Mouse (Mus musculus) forebrain, embryonic 12.5 days (tissue): ENCODE results near the gene Hgfac. TPM values are rescaled to one million over a fixed set of nuclear protein-coding genes. Genes with fewer than 3 reads are reported as not detected.

Source experiments
- ATAC-seq: fragments of 200-750 bp; cut with Nextera tagmentation; 2 replicates; pipeline ENCODE4 v1.8.0; 2017; ENCODE audit warnings: moderate TSS enrichment; ENCODE audit not compliant: low FRiP score
- H3K27ac ChIP-seq: fragments of 300-500 bp; sonication (generic); 2 replicates; pipeline ENCODE4 v1.5.1; 2016; ENCODE audit warnings: mild to moderate bottlenecking
- H3K27me3 ChIP-seq: fragments of 300-500 bp; sonication (generic); 2 replicates; pipeline ENCODE4 v1.6.1; 2016; ENCODE audit warnings: mild to moderate bottlenecking
- H3K36me3 ChIP-seq: fragments of 300-500 bp; sonication (generic); replicated peaks from 2 replicates; pipeline ENCODE4 v1.6.1; 2016; ENCODE audit warnings: mild to moderate bottlenecking
- H3K4me1 ChIP-seq: fragments of 300-500 bp; sonication (generic); 2 replicates; pipeline ENCODE4 v1.6.1; 2016
- H3K4me2 ChIP-seq: fragments of 300-500 bp; sonication (generic); 2 replicates; pipeline ENCODE4 v1.6.1; 2016; ENCODE audit warnings: mild to moderate bottlenecking, moderate library complexity
- H3K4me3 ChIP-seq: fragments of 300-500 bp; sonication (generic); replicated peaks from 2 replicates; pipeline ENCODE4 v1.5.1; 2016; ENCODE audit warnings: mild to moderate bottlenecking
- H3K9ac ChIP-seq: fragments of 300-500 bp; sonication (generic); 2 replicates; pipeline ENCODE4 v1.6.1; 2016; ENCODE audit warnings: mild to moderate bottlenecking
- H3K9me3 ChIP-seq: fragments of 300-500 bp; sonication (generic); 2 replicates; pipeline ENCODE4 v1.6.1; 2016
- WGBS: fragments of 180-500 bp; shearing (Covaris S2); methylation state at CpG from one replicate; pipeline ENCODE4 v1.1.7; 2016; 5-methylcytosine and 5-hydroxymethylcytosine counted together
- polyA plus RNA-seq: library from polyadenylated mRNA; unstranded; fragments of >200 nt; fragmentation: Nextera tagmentation; extraction: Ambion mirVana; gene quantifications from 2 replicates; pipeline ENCODE4 v1.2.1, GENCODE M21; 2016

Gene Hgfac
- polyA plus RNA-seq, 1 experiment from 2014 or later = 0.57 TPM

DNA sequence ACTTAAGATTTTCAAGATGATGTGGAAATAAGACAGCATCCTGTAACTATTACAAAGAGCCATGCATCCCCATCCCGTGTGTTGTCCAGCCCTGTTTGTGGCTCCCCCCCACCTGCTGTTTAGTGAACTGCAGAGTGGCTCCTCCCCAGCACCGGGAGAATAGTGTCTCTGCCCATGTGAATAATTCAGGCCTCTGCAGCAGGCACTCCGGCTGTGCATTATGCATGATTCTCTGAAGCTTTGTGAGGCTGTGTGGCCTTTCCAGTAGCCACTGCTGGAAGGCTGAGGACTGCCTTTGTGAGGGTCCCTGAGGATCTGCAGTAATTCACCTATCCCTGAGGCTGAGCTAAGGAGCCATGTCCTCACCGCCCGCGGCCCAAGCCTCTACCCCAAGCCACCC lies 27.3 kb upstream of the Hgfac start:
- Histone ChIP-seq H3K9ac (no peak overlapping the region), H3K4me2 (no peak overlapping the region), H3K27ac (peak overlapping the region; percentile 79), H3K36me3 (peaks cover 21% of the 10 kb centered on the region), H3K27me3 (no peaks in the 10 kb centered on the region), H3K4me1 (peaks cover 12% of the 10 kb centered on the region), H3K9me3 (no peaks in the 10 kb centered on the region), H3K4me3 (no peak overlapping the region)
- WGBS = 46% methylated on average over 6 of the region's 6 CpGs
- ATAC-seq = peak; percentile 60; the same call in 1 of the 2 replicates

DNA sequence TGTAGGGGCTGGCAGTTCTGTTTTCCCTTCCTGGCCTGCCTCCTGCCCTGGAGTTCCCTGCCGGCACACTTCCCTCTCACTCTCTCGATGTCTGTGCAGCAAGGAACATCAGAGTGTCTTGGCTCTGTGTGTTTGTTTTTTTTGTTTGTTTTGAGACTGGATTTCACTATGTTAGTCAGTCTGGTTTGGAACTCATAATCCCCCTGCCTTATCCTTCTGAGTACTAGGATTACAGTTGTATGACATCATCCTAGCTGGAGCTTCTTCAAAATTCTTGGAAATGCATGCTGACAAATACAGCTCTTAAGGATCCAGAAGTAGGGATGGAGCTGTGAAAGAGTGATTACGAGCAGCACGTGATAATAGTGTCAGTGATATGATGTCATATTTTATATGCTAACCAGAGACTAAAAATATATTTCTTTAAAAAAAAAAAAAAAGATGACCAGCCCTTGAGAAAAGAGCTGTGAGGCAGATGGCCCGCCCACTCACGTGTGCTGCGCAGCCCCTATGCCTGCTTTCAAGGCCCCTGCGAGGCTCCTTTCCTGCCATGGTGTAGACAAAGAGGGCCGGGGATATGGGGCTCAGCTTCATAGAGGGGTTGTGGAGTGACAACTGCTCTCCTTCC lies 21.5 kb upstream of the Hgfac start:
- WGBS = 87% methylated on average over 9 of the region's 9 CpGs
- no peak for ATAC-seq
- Histone ChIP-seq H3K27me3 (no peaks in the 10 kb centered on the region), H3K4me1 (0 out of 2 replicates have a peak, but pooled peaks cover 2% of the 10 kb centered on the region), H3K36me3 (peaks cover 64% of the 10 kb centered on the region), H3K27ac (no peak overlapping the region), H3K4me3 (no peak overlapping the region), H3K9me3 (no peaks in the 10 kb centered on the region), H3K9ac (no peak overlapping the region), H3K4me2 (no peak overlapping the region)

DNA sequence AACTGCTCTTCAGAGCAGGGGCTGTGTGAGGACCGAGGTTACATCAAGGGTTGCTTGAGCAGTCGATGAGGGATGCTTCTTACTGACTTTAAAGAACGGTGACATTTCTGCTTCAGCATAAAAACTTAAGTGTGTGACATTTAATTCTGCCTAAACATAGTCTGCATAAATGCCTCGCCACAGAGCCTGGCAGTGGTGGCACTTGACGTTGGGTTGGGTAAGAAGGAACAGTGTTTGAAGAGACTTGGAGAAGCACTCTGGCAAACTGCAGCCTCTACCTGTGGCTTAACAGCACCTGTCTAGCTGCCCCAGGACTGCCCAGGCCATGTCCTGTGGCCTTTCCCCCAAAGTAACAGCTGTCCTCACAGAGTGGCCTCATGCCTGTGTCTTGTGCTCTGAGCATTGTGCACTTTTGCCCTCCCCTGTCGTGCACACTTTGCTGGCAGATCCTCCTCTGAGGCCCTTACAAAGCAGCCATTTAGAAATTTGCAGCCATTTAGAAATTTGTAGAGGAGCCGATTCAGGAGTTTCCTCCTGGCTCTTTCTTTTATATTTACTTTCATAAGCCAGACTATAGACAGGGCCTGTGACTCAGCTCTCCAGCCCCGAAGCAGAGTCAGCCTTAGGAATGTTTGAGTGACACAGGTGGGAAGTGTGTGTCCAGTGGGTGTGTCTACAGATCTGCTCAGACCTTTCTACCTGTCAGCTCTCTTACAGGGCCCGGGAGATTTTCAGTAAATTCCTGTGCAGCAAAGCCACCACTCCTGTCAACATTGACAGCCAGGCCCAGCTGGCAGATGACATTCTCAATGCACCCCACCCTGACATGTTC lies 20.7 kb upstream of the Hgfac start:
- WGBS = 86% methylated on average over 9 of the region's 9 CpGs
- Histone ChIP-seq H3K27ac (no peak overlapping the region), H3K4me2 (no peak overlapping the region), H3K9ac (no peak overlapping the region), H3K4me3 (no peak overlapping the region), H3K36me3 (peaks cover 67% of the 10 kb centered on the region), H3K4me1 (0 out of 2 replicates have a peak, but pooled peaks cover 2% of the 10 kb centered on the region), H3K27me3 (no peaks in the 10 kb centered on the region), H3K9me3 (no peaks in the 10 kb centered on the region)
- no peak for ATAC-seq

DNA sequence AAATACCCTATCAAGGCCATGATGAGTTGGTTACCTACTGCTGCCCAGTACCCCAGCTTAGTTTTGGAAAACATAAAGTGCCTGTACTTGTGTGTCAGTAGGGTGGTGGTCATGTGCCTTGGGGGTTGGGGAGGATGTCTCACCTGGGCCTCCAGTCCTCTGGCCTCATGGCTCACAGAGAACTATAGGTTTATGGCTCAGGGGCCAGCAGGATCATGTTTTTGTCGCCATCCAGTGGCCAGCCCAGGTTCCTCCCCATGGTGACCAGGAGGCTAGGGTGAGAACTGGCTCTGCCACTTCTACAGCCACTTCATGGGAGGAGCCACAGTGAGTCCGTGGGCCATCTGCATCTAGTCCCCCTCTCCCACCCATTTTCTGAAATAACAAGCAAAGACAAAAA lies 16.3 kb upstream of the Hgfac start:
- Histone ChIP-seq H3K27ac (0 out of 2 replicates have a peak overlapping the region, but pooled peaks have one; percentile 5), H3K4me3 (no peak overlapping the region), H3K27me3 (no peaks in the 10 kb centered on the region), H3K4me2 (no peak overlapping the region), H3K9me3 (no peaks in the 10 kb centered on the region), H3K4me1 (0 out of 2 replicates have a peak, but pooled peaks cover 2% of the 10 kb centered on the region), H3K36me3 (peaks cover 95% of the 10 kb centered on the region), H3K9ac (no peak overlapping the region)
- ATAC-seq = 0 out of 2 replicates have a peak, but pooled peaks have one; percentile 44
- WGBS = 32% methylated on average over 2 of the region's 2 CpGs

DNA sequence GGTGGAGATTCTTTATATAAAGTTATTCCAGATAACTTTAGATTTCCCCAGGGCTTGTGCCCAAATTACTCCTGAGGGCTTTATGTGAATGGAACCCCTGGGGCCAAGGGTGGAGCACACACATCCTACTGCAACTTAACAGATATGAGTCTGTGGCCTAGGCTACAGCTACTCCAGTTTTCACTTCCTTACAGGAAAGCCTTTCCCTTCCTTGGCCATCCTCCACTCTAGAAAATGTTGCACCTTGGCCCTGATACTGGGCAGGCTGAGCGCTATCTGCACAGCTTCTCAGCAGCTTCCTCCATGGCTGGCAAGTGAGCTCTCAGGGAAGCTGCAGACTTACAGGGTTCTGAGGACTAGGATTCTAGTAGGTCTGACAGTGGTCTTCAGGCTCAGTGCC lies 12.0 kb upstream of the Hgfac start:
- Histone ChIP-seq H3K4me3 (no peak overlapping the region), H3K9ac (no peak overlapping the region), H3K27me3 (no peaks in the 10 kb centered on the region), H3K36me3 (peaks cover 92% of the 10 kb centered on the region), H3K27ac (no peak overlapping the region), H3K4me1 (0 out of 2 replicates have a peak, but pooled peaks cover under 1% of the 10 kb centered on the region), H3K4me2 (no peak overlapping the region), H3K9me3 (no peaks in the 10 kb centered on the region)
- 92% methylated on average over 1 of the region's 1 CpGs for WGBS
- no peak for ATAC-seq

DNA sequence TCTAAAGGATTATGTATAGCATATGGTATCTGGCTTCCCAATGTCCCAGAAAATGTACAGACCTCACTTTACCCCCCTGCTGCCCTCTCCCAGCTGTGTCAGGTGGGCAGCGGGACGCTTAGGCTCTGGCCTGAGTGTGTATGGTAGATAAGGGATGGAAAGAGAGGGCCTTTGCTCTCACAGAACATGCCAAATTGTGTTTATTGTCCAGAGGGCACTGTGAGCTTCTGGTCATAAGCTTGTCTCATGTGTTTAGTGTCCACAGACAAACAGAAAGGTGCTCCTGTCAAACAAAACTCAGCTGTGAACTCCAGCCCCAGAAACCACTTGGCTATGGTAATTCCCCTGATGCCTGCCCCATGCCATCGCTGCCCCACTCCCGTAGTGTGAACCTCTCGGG lies 11.6 kb upstream of the Hgfac start:
- Histone ChIP-seq H3K9me3 (no peaks in the 10 kb centered on the region), H3K4me3 (no peak overlapping the region), H3K4me1 (no peaks in the 10 kb centered on the region), H3K27me3 (no peaks in the 10 kb centered on the region), H3K36me3 (peaks cover 93% of the 10 kb centered on the region), H3K4me2 (no peak overlapping the region), H3K27ac (no peak overlapping the region), H3K9ac (no peak overlapping the region)
- no peak for ATAC-seq
- WGBS = 91% methylated on average over 5 of the region's 5 CpGs

DNA sequence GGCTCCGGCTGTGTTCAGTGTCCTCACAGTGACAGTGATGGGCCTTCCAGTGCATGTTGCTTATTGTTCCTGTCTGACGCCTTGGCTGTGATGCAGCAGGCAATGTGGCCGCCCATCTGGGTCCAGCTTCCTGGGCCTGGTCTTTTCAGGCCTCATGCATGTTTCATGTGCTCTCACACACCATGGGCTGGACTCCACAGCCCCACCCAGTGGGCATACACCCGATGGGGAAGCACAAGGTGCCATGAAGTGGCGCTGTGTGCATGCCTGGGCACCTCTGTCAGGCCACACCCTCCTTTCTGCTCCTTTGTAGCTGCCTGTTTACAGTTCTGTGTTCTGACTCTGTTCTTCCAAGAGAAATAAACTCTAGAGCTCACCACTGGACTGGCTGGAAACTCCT lies 8.2 kb upstream of the Hgfac start:
- H3K27me3 ChIP-seq = no peaks in the 10 kb centered on the region
- H3K9ac ChIP-seq = no peak overlapping the region
- WGBS = 69% methylated on average over 5 of the region's 5 CpGs
- H3K4me3 ChIP-seq = no peak overlapping the region
- H3K9me3 ChIP-seq = no peaks in the 10 kb centered on the region
- no peak for ATAC-seq
- H3K27ac ChIP-seq = no peak overlapping the region
- peaks cover 70% of the 10 kb centered on the region for H3K36me3 ChIP-seq
- no peak overlapping the region for H3K4me2 ChIP-seq
- H3K4me1 ChIP-seq = no peaks in the 10 kb centered on the region

DNA sequence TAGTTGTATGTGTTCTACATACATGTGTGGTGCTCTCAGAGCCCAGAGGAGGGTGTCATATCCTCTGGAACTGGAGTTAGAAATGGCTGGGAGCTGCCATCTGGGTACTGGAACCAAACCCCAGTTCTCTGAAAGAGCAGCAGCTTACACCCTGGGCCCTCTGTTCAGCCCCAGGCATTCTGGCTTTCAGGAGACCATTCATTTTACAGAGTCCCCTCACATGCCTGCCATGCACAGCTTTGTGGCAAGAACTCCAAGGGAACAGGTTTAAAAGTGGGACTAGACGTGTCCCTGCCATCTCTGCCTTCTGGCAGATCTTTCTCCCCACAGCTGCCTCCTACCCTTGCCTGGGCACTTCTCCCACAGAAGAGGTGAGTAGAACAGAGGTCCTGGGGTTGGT lies 7.7 kb upstream of the Hgfac start:
- Histone ChIP-seq H3K27ac (no peak overlapping the region), H3K9ac (no peak overlapping the region), H3K27me3 (no peaks in the 10 kb centered on the region), H3K9me3 (no peaks in the 10 kb centered on the region), H3K4me1 (no peaks in the 10 kb centered on the region), H3K36me3 (peaks cover 64% of the 10 kb centered on the region), H3K4me2 (no peak overlapping the region), H3K4me3 (no peak overlapping the region)
- WGBS = 72% methylated on average over 1 of the region's 1 CpGs
- ATAC-seq = no peak

DNA sequence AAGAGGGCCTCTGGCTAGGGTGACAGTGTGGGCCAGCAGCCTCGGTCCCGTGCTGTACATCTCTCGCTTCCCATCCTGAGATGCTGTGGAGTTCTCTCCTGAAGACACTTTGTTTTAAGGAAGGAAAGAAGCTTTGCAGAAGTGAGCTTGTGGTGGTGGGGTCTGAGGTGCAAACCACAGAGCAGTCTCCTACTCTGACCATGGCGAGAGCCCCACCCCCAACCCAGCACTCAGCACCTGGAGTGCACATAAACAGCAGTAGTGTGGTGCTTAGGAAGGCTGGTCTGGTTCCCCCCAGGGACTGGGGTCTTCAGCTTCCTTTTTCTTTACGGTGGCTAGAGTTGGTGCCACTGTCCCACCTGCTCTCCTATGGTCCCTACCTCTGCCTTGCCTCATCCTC lies 6.2 kb upstream of the Hgfac start:
- Histone ChIP-seq H3K36me3 (peaks cover 49% of the 10 kb centered on the region), H3K9me3 (no peaks in the 10 kb centered on the region), H3K9ac (no peak overlapping the region), H3K4me2 (no peak overlapping the region), H3K27me3 (no peaks in the 10 kb centered on the region), H3K4me1 (no peaks in the 10 kb centered on the region), H3K4me3 (no peak overlapping the region), H3K27ac (no peak overlapping the region)
- 88% methylated on average over 5 of the region's 5 CpGs for WGBS
- no peak for ATAC-seq

DNA sequence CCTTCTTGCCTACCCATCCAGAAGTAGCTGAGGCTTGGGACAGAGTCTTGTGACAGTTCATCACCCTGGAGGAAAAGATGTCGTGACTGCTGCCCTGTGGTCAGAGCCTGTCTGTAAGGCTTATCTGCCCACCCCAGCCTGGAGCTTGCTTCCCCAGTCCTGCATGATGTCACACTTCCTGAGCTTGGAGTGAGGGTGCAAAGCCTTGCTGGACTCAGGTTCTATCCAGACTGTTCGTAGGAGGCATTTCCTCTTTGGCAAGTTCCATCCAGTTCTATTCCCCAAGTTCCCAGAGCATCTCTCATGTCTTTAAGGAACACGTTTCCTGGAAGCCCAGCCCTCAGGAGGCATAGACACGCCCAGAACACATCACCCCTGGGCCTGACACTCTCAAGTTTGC lies 5.5 kb upstream of the Hgfac start:
- H3K4me3 ChIP-seq = no peak overlapping the region
- H3K36me3 ChIP-seq = peaks cover 45% of the 10 kb centered on the region
- no peaks in the 10 kb centered on the region for H3K4me1 ChIP-seq
- no peaks in the 10 kb centered on the region for H3K27me3 ChIP-seq
- no peak overlapping the region for H3K9ac ChIP-seq
- no peaks in the 10 kb centered on the region for H3K9me3 ChIP-seq
- no peak overlapping the region for H3K27ac ChIP-seq
- no peak for ATAC-seq
- H3K4me2 ChIP-seq = no peak overlapping the region
- 77% methylated on average over 4 of the region's 4 CpGs for WGBS

DNA sequence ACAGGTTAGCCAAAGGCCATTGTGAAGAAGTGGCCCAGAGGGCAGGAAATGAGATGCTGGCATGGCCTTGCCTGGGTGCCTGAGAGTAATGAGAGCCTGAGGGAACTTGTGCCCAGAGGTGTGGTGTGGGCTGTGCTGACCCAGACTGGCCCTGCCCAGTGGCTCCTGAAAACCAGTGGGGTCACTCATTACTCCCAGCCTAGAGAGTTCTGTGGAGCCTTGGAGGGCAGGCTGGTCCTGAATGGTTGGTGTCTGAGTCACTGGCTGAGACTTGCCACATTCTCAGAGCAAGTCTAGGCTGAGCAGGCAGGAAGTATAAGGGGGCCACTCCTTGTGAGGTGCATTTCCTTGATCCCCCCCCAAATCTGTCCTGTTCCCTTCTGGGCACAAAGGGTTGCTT lies 3.9 kb upstream of the Hgfac start:
- ATAC-seq = no peak
- no peak overlapping the region for H3K27ac ChIP-seq
- no peaks in the 10 kb centered on the region for H3K4me1 ChIP-seq
- no peak overlapping the region for H3K4me2 ChIP-seq
- H3K9ac ChIP-seq = no peak overlapping the region
- peaks cover 30% of the 10 kb centered on the region for H3K36me3 ChIP-seq
- H3K9me3 ChIP-seq = no peaks in the 10 kb centered on the region
- no peak overlapping the region for H3K4me3 ChIP-seq
- no peaks in the 10 kb centered on the region for H3K27me3 ChIP-seq

DNA sequence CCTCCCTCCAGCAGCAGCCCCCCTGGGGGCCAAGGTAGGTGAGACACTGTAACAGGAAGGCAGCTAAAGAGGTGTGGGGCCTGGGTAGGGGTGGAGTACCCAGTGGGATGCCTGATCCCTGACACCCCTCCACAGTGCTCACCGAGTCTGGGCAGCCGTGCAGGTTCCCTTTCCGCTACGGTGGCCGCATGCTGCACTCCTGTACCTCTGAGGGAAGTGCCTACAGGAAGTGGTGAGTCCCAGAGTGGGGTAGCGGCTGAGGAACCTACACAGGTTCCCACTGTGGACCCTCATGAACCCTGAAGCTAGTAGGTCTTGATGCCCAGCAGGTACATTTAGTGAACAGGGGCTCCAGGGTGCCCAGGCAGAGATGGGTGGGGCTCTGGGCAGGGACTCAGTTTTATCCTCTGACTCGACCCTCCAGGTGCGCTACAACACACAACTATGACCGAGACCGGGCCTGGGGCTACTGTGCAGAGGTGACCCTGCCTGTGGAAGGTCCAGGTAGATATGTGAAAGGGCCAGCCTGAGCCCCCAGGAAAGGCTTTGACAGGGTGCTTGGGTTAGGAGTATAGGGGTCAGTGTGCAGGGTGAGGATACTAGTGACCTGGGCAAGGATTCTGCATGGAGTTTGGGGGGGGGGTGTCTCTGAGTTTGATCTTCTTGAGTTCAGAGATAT lies 1.3 kb downstream of the Hgfac start:
- Histone ChIP-seq H3K4me1 (no peaks in the 10 kb centered on the region), H3K27ac (no peak overlapping the region), H3K9me3 (no peaks in the 10 kb centered on the region), H3K4me3 (no peak overlapping the region), H3K4me2 (no peak overlapping the region), H3K9ac (no peak overlapping the region), H3K27me3 (no peaks in the 10 kb centered on the region), H3K36me3 (no peaks in the 10 kb centered on the region)
- 79% methylated on average over 10 of the region's 10 CpGs for WGBS
- ATAC-seq = peak; percentile 37
